Mouse (Mus musculus): ENCODE results near the gene Ccdc113. TPM values are rescaled to one million over a fixed set of nuclear protein-coding genes. Genes with fewer than 3 reads are reported as not detected.

Ccdc113 gene
- 0.02 TPM in 1 of 2 replicates, not detected in the other for polyA plus RNA-seq (2012; rRNA removed)

DNA sequence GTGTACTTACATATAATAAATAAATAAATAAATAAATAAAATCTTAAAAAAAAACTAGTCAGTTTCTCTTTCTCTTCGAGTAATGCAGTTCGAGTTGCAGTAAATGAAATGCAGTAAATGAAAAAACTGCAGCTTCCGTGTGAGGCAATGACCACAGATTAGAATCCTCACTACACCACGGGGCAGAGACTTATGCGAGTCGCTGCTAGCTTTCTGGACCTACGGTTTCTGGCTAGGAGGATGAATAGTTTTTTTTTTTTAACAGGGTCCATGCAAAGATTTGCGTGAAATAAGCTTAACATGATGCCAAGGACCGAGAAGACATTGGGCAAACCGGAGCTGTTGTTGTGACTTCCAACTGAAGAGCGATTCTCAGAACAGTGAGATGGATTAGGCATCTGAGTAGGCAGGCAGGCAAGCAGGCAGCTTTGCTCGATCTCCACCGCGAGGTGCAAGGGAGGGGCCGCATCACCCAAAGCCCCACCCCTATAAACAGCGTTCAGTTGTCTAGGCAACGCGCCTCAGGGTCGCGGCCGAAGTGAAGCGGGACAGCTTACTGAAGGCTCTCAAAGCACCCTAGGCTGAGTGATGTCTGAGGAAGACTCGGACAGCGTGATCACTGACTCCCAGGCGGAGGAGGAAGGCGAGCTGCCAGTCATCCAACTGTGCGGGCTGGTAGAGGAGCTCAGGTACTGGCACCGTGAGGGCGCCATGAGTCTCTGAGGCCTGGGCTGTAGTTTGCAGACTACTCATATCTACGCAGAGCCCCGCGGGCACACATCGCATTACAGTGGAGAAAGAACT, at the start of gene Ccdc113:
Gene Ccdc113 (plus strand): TSS at position 502 of the 804 bp plus-strand sequence.

DNA sequence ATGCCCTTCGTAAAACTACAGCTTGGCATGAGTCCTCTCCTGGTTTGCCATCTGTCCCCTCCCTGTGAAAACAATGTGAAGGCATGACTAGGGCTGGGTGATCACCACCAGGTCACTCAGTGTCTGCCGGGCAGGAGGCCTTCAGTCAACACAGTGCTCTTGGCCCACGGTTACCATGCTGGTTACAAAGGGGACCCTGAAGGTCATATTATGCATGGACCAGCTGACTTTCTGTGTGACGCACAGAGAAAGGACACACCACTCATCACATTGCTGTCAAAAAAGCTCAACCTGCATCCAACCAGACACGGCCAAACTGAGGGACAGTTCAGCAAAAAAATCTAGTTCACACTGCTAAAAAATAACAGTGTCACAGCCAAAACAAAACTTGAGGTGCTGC, 43.9 kb upstream of the Ccdc113 start, which contains the start of gene Csnk2a2:
Gene Csnk2a2 (minus strand): TSS at position 34 of the 400 bp plus-strand sequence.

DNA sequence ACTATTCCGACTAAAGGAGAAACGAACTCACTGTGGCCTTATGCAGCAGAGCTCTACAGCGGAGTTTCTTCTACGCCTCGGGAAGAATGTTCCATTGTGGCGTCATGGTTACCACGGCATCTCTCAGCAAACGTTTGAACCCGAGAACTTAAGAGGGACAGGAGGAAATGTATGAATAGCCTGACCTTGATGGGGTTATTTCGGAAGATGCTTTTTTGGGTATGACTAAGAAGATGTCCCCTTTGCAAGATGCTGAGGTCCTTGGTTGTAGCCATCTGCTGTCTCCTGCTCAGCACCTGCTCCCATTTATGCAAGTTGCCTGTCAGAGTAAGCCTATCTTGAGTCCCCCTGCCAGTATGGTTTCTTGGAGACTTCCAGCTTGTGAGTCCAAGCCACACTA, 42.4 kb downstream of the Ccdc113 start, which contains the start of gene Prss54:
Gene Prss54 (minus strand): TSS at position 101 of the 400 bp plus-strand sequence.

Other genes starting within 250 kb of the Ccdc113 start
- 0.36 and 0.58 TPM in 2 replicates for gene Cngb1, start 227.5 kb upstream of the Ccdc113 start, polyA plus RNA-seq (2012; rRNA removed)
- not detected in 2 replicates for gene Tepp, start 223.5 kb upstream of the Ccdc113 start, polyA plus RNA-seq (2012; rRNA removed)
- gene Zfp319, start 202.1 kb upstream of the Ccdc113 start, polyA plus RNA-seq (2012; rRNA removed) = 1.2 TPM in 2 replicates
- gene Usb1, start 201.8 kb upstream of the Ccdc113 start, polyA plus RNA-seq (2012; rRNA removed) = 11.7 and 12.8 TPM in 2 replicates
- gene Mmp15, start 181.8 kb upstream of the Ccdc113 start, polyA plus RNA-seq (2012; rRNA removed) = 0.71 and 0.82 TPM in 2 replicates
- 29.0 and 29.5 TPM in 2 replicates for gene Cfap20, start 99.2 kb upstream of the Ccdc113 start, polyA plus RNA-seq (2012; rRNA removed)
- gene Csnk2a2, start 44.0 kb upstream of the Ccdc113 start, polyA plus RNA-seq (2012; rRNA removed) = 10.4 and 10.6 TPM in 2 replicates
- not detected in 2 replicates for gene Prss54, start 42.3 kb downstream of the Ccdc113 start, polyA plus RNA-seq (2012; rRNA removed)
- gene Gins3, start 99.4 kb downstream of the Ccdc113 start, polyA plus RNA-seq (2012; rRNA removed) = 2.9 and 3.1 TPM in 2 replicates
- gene Ndrg4, start 142.9 kb downstream of the Ccdc113 start, polyA plus RNA-seq (2012; rRNA removed) = 0.60 and 0.63 TPM in 2 replicates
- gene Setd6, start 181.8 kb downstream of the Ccdc113 start, polyA plus RNA-seq (2012; rRNA removed) = 10.7 and 13.1 TPM in 2 replicates